Mouse (Mus musculus): ENCODE data around the gene Ifnar1.
"Not testable (repeated sequence)": the region's sequence is repeated elsewhere in the genome, so short reads cannot be mapped to it uniquely, and the experiment has no call there.

Ifnar1 gene

DNA sequence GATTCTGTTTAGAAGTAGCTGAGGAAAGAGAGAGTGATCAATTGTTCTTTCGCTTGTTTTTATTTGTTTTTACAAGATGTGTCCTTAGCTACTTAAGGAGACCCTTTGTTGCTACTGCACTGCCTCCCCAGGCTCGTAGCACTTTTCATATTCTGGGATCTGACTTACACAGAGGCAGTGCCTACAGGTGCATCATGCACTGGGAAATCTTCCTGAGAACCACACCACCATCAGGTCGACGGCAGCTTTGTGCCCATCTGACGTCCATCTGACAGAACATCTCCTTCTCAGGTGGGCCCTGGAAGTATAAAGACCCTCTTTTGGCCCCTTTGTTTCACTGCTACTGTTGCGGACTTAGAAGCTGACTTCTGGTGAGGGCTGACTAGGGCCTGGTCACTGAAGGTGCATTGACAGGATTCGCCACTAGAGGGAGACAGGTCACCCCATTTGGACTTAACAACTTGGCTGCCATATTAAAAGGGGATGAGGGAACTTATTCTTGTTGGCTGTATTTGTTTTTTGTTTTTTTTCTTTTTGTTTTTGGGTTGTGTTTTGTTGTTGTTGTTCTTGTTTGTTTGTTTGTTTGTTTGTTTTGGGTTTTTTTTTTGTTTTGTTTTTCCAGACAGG is 27.2 kb downstream of the Ifnar1 start:
- DNase-seq: peak; percentile 85

DNA sequence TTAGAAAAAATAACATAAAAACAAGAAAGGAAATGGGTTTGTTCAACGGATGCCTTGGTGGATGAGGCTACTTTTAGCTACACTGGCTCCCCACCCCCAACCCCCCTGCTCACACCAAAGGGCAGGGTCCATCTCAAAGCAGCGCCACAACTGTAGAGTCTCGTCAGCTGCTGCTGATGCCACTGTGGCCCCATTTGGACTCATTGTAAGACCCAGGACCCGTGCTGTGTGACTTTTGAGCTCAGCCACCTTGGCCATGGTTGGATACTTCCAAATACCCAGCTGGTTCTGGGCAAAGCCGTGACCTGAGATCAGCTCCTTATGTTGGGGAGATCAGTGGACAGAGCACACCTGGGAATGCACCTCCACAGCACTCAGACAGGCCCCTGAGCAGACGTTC is 28.1 kb downstream of the Ifnar1 start:
- DNase-seq: no peak

DNA sequence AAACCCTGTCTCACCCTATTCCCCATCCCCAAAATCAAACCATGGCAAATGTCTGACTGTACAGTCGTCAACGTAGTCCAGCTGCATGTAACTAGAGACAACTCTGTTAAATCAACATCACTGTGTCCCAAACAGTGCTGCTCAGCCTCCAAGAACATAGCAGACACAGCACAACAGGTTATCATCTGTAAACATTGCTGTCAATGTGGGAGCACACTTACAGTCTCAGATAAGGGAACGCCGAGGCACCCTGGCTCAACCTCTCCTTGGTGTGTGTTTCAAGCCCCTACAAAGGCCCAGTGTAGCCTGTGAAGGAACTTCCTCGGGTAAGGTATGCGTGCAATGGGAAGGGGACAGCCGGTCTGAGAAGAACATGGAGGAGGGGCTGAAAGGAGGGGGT is 32.0 kb downstream of the Ifnar1 start:
- DNase-seq: no peak

DNA sequence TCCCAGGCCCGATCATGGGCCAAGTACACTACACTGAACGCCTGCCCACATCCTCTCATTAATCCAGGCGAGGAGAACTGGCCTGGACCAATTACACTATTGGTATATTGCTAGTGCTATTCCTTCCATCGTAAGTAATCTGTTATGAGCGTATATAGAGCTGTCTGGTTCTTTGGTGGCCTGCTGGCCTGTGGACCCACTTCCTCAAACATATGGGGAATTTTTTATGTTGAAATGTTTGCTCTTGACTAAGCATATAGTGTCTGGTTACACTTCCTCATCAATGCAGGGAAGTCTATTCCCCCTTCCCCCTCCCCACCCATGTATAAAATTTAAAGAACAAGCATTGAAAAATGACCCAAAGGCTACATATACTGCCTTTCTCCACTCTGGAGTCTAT is 37.0 kb downstream of the Ifnar1 start:
- no peak for DNase-seq

DNA sequence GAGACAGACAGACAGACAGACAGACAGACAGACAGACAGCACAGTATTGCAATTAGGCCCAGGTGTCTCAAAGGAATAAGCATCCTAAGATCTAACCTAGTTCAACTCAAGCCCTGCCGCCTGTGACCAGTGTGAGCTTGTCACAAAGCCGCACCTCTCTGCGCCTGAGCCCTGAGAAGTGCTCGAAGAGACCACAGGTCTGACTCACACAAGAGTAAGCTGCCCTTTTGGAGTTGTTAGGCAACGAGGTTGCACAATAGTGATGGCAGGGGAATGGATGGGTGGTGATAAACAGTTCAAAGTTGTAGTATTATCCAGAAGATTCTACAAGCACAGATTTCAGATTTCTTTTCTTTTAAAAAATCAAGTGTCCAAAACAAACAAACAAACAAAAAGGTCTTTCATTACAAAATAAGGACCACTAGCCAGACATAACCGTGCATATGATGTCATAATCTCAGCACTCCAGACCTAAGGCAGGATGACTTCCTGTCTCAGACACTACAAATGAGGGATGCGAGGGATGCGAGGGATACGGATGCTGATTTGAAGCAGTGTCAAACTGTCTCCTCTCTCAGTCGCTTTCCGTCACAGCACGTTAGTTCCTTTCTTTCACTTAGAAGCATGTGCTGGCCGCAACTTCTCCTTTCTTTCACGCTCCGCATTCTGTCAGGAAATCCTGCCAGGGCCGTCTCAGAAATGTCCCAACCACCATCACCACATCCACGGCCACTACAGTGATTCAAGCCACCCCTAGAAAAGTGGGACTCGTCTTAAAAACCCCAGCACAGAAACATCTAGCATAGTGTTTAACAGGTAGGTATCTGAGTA is 37.7 kb downstream of the Ifnar1 start:
- no peak for DNase-seq

DNA sequence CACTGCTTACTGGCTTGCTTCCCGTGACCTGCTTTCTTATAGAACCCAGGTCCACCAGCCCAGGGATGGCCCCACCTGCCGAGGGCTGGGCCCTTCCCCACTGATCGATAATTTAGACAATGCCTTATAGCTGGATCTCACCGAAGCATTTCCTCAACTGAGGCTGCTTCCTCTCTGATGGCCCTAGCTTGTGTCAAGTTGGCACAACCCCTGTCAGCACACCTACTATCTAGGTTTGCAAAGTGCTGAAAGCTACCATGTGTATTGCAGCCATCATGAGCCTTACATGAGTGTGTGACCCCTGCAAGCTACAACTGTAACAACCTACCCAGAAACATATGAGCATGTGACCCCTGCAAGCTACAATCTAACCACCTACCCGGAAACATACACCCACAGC is 39.2 kb downstream of the Ifnar1 start:
- no peak for DNase-seq

DNA sequence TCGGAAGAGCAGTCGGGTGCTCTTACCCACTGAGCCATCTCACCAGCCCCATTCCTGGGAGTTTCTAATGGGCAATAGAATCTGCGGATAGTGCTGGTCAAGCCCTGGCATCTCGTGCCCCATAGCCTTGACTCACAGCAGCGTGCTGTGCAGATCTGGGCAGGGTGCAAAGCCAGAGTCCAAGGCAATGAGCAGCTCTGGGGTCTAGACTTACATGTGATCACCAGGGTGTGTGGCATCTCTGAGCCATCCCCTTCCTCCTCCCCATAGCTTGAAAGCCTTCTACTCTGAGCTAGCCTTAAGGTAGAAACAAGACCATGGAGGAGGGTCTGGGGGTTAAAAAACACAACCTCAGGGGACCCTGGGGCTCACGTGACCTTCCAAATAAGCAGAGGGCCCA is 41.2 kb downstream of the Ifnar1 start:
- no peak for DNase-seq

DNA sequence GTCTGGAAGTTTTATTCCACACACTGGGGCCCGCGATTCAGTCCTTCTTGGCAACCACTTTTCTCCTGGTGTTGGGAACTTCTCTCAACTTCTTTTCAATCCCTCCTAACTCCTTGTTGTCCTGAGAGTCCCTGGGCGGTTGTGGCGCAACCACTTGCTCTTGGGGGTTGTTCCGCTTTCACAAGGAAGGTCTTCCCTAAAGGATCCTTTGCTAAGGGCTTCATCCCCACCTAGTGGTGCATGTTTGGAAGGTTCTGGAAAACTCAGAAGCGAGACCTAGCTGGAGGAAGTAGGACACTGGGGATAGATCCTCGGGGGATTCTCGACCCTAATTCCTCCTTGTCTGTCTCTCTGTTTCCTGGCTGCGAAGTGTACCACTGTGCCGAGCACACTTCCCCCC is 42.0 kb downstream of the Ifnar1 start:
- no peak for DNase-seq

DNA sequence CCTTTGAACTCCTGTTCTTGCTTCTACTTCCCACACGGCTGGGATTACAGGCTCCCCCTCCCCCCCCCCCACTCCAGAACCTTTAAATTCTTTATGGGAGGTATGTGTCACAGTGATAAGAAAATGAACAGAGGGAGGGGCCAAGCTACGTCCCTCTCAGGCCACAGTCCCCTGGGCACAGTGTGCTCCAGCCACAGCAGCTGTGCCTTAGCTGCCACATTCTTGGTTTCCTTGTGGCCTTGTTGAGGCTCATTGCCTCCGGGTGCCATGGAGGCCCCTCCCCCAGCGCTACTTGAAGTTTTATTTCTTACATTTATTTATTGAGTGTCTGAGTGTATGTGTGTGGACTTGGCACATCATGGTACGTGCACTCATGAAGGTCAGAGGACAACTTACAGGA is 42.5 kb downstream of the Ifnar1 start:
- DNase-seq: no peak

DNA sequence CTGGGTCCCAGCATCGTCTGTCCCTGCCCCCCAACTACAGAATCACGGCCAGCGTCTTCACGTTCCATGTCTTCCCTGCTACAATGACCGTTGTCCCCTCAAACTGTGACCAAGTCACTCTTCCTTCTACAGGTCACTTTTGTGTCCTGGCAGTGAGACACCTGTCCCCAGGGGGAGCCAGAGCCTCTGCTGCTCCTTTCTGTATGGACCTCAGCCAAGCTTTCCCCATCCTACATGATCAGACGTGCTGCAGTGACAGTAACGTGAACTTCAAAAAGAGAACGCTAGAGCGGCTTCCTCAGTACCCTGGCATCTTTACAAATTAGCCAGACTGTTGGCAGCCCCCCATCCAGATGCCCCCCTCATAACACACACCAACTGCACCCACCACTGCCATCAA is 43.5 kb downstream of the Ifnar1 start:
- DNase-seq: no peak

DNA sequence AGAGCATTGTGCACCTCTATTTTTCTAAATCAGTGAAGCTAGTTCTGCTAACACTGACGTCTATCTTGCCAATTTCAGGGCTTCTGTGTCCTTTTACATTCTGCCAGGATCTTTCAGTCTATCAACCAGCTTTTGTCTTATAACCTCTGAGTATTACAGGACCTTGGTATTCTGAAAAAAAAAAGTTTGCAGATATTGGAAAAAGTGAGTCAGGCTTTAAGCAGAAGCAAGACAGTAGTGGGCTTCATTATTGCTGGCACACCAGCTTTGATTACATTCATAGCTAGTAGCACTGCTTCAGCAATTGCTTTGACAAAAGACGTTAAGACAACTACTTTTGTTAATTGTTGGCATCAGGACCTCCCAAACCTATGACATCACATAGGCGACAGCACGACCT is 45.8 kb downstream of the Ifnar1 start:
- not testable (repeated sequence) for DNase-seq

DNA sequence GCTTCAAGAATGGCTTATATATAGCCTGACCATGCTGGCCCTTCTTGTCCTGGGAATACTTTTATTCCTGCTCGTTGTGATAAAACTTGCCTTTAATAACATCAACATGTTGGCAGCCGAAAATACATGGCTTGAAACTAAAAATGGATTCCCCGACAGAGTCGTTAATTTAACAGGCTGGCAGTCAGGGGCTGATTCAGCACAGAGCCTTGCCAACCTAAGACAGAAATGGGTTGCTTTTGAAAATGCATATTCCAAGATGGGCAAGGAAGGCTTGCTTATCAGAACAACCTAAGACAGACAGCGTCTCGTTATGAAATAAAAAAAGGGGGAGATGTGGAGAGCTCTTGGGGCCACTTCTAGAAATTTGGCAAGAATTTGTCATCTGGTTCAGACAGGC is 46.8 kb downstream of the Ifnar1 start:
- no peak for DNase-seq

DNA sequence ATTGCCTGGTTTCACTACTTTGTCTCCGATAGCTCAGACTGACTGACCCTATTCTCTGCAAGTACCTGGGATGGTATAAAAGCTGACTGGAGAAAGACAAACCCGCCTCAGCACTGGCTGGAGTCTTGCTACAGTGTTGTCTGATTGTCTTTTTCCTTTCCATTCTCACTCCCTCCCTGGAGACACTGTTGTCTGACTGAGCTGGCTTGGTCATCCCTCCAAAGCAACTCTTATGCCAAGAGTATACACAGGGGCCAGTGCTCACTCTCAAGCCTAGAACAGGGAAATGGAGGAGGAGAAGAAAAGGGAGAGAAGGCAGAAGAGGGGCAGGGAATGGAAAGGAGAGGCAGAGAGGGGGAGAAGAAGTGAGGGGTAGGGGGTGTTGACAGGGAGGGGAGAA is 47.4 kb downstream of the Ifnar1 start:
- no peak for DNase-seq

DNA sequence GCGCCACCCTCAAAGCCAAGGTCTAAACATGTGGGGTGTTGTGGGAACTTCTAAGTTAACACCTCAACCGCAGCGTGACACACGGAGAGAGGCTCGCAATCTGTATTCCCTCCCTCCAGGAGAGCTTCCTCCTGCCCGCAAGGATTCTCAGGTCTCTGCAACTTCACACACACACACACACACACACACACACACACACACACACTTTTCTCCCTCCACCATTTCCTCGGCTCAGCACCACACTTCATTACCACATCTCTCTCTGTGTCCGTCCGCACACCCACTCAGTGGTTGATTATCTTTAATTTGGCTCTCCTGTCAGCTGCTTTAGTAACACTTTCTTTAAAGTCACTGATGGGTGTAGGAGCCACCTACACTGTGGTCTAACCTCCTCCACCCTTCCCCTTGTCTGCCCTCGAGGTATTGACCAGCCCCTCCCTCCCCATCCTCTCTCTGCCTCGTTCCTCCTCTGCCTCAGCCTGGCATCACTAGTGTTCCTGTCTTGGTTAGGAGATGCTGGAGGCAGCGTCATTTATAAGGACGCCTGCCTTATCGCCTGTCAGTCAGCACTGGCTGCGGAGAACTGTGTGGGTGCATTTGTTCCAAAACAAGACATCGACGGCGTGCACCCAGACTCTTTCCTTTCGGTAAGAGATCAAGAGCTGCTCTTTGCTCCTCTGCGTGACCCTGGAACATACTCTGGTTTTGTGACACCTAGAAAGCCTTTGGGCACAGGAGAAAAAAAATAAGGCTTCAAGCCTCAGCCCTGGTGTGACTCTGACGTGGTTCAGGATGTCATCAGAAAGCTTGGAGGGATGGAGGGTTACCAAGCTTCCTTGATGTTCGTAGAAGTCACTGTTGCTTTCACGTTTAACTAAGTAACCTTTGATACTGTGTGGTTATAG is 48.3 kb downstream of the Ifnar1 start:
- no peak for DNase-seq

DNA sequence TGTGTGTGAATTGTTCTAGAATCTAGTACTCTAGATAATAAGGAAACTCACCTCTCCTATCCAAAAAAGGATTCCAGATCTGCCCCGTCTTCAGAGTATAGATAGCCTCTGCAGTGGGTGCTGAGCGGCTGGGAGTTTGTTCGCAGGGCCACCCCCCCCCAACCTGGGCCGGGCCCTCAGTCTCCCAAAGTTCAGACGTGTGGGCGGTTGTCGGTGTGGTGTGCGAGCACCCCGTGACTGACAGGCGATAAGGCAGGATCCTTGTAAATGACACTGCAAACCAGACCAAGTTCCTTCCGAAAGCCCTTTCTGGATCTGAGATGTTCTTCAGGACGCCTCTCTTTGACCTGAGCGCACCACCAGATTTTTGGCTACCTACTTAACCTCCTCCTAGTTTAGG is 49.4 kb downstream of the Ifnar1 start:
- DNase-seq: peak; percentile 68

DNA sequence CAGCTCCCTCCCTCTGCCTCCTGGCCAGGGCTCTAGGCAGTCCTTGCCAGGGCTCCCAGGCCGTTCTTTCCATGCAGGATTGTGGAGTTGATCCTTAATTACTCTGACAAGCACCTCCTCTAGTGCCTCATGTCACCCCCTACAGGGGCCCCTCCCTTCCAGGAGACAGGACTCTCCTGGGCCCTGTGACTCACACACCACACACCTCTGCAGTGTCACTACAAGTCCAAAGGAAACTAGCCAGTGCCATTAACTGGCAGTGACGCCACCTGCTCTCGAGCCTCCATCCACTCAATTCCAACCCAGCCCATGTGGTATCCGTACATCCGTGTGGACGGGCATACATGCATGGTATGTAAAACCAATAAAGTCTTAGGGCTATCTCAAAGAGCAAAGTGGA is 49.9 kb downstream of the Ifnar1 start:
- DNase-seq: no peak

DNA sequence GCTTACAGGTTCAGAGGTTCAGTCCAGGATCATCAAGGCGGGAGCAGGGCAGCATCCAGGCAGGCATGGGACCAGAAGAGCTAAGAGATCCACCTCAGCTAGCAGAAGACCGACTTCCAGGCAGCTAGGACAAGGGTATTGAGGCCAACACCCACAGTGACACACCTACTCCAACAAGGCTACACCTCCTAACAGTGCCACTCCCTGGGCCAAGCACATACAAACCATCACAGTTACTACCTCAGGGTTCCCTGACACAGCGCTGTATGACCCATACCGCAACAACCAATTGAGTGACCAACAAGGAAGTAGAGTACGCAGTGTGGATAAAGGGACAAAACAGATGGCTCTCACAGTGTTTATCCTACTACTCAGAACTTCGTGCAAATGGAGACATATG is 51.3 kb downstream of the Ifnar1 start:
- no peak for DNase-seq

DNA sequence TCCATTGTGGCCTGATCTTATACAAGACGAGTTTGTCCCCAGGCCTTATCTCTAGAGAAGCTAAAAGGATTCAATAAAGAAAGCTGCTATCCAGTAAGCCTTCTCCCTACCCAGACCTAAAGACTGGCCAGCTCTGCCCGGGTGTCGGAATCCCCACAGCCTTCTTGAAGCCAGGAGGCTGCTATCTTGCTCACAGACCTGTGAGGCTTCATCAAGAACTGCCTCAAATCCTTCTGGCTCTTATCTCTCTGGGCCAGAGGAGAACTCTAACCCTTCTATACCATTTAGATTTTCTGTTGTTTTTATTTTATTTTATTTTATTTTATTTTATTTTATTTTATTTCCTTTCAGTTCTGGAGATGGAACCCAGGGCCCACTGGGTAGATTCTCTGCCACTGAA is 52.0 kb downstream of the Ifnar1 start:
- DNase-seq: no peak

DNA sequence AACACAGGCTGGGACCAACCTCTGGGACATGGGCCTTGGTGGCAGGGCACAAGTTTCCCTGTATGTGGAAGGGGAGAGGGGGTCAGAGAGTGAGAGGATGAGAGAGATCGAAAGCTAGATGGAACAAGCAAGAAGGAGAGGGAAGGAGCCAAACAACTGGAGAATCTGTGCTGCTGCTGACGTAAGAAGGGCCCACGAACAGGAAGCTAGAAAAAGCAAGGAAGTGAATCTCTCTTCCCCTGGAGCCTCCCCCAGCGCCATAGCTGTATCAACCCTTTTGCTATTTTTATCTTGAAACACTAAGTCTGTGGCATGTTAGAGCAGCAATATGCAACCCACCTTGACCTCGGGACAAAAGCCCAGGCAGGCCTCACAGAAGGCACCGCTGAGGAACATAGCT is 53.0 kb downstream of the Ifnar1 start:
- no peak for DNase-seq

DNA sequence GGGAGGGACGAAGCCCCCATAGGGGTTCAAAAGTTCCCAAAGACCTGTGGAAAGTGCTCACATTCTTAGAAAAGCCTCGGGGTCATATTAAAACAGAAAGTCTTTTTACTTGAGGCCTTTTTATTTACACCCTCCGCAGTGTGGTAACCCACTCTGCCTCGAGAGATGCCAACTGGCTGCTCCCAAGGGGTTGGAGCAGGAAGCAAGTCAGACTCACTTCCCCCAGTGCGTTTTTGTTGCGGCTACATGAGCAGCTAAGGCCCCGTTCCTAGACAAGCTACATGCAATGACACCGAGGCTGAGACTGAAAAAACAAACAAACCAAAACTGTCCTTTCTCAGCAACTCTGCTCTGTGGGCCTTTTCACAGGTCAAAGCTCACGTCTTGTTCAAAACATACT is 53.5 kb downstream of the Ifnar1 start:
- no peak for DNase-seq

DNA sequence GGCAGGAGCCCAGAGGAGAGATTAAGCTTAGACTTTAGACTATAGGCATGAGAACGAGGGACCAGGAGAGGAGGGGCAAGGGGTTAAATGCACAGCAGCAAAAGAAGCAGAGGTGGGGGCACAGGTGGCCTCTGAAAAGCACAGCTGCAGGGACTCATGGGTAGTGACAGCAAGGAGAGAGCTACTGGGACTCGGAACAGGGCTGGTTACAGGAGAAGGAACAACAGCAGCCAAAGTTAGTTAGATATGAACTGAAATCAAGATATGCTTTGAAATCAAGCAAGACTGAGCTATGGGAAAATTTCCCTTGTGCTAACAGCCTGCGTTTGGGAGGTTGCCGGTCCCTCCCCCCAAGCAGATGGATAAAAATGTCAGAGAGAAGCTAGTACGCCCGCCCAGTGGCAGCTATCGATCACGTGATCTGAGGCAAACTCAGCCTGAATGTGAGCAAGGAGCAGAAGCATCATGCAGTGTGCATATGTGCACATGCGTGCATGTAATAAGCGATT is 56.6 kb downstream of the Ifnar1 start:
- DNase-seq: peak; percentile 48

DNA sequence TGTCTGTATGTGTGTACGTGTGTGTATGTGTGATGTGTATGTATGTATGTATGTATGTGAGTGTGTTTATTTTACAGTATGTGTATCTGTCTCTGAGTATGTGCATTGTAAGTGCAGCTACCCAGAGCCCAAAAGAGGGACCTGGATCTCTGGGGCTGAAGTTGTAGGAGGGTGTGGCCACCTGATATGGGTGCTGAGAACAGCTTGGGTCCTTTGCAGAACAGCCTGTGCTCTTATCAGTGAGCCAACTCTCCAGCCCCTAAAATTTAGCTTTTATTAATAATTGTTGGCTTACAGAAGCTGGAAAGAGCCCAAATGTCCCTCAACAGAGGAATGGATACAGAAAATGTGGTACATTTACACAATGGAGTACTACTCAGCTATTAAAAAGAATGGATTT is 58.6 kb downstream of the Ifnar1 start:
- DNase-seq: no peak

DNA sequence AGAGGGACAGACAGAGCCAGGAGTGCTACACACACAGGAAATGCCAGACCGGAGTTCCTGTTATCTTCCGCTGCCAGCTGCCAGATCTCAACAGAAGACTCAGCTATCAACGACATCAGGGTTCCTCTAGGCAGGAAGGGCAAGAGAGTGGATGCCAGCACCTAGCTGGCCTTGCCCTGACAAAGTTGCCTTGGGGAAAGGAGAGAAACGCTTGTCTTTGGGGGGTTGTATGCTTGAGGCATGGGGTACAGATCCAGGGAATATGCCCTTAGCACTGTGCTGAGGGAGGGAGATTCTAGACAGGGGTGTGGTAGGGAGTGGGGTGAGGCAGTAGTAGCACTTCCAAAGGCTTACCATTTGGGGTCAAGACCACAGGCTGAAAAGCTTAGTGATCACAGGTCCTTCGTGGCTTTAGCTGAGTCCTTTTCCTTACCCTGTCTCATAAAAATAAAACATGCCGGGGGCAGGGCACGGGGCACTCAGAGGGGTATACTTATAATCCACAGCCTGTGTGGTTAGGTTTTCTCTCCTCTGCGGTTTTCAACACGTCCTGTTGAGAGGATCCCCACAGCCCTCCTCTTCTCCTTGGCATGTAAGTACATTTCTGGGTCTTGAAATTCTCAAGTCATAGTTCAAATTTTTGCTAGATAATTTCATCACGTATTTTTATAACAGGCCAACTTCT is 60.7 kb downstream of the Ifnar1 start:
- DNase-seq: no peak
